Mouse (Mus musculus) G1E (cell line): ENCODE data around the gene Scaf4.

Experiments used
- CTCF ChIP-seq: IDR thresholded peaks from 2 replicates; pipeline ENCODE4 v1.5.1; 2012; ENCODE audit warnings: low read depth, low read length, inconsistent platforms, mixed read lengths
- GATA1 ChIP-seq: IDR thresholded peaks from 2 replicates; pipeline ENCODE4 v1.6.1; 2012; ENCODE audit warnings: borderline replicate concordance, low read length, inconsistent platforms, mixed read lengths
- GATA2 ChIP-seq: IDR thresholded peaks from 2 replicates; pipeline ENCODE4 v1.6.1; 2012; ENCODE audit warnings: low read depth, low read length, inconsistent platforms, borderline replicate concordance
- POLR2AphosphoS5 ChIP-seq: IDR thresholded peaks from 2 replicates; pipeline ENCODE4 v1.6.1; 2012; ENCODE audit warnings: low read depth, low read length, inconsistent platforms; ENCODE audit not compliant: insufficient replicate concordance
- TAL1 ChIP-seq: conservative IDR thresholded peaks from 2 replicates; pipeline ENCODE4 v1.6.1; 2012; ENCODE audit warnings: low read depth, low read length, inconsistent platforms, mixed read lengths

DNA sequence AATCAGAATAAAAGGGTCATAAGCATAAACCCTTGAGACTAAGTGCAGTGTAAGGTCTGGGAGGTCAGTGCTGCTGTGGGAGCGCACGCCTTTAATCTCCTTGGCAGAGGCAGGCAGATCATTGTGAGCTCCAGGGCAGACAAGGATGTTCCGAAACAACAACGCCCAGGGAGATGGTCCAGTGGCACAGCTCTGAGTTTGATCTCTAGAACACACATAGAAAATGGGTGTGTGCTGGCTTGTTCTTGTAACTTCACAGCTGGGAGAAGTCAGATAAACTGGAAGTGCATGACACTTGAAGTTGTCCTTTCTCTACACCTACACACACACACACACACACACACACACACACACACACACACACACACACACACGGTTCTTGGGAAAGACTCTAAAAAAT is 20.3 kb downstream of the Scaf4 start:
- TF ChIP-seq CTCF = no peak
- TF ChIP-seq GATA1 = no peak
- TF ChIP-seq POLR2AphosphoS5 = no peak
- TF ChIP-seq GATA2 = no peak
- no peak for TF ChIP-seq TAL1
